Mouse (Mus musculus) G1E (cell line): ENCODE results near the gene Igsf21.

Source experiments
- CTCF ChIP-seq: IDR thresholded peaks from 2 replicates; pipeline ENCODE4 v1.5.1; 2012; ENCODE audit warnings: low read depth, low read length, inconsistent platforms, mixed read lengths
- GATA1 ChIP-seq: IDR thresholded peaks from 2 replicates; pipeline ENCODE4 v1.6.1; 2012; ENCODE audit warnings: borderline replicate concordance, low read length, inconsistent platforms, mixed read lengths
- GATA2 ChIP-seq: IDR thresholded peaks from 2 replicates; pipeline ENCODE4 v1.6.1; 2012; ENCODE audit warnings: low read depth, low read length, inconsistent platforms, borderline replicate concordance
- POLR2AphosphoS5 ChIP-seq: IDR thresholded peaks from 2 replicates; pipeline ENCODE4 v1.6.1; 2012; ENCODE audit warnings: low read depth, low read length, inconsistent platforms; ENCODE audit not compliant: insufficient replicate concordance
- TAL1 ChIP-seq: conservative IDR thresholded peaks from 2 replicates; pipeline ENCODE4 v1.6.1; 2012; ENCODE audit warnings: low read depth, low read length, inconsistent platforms, mixed read lengths

DNA sequence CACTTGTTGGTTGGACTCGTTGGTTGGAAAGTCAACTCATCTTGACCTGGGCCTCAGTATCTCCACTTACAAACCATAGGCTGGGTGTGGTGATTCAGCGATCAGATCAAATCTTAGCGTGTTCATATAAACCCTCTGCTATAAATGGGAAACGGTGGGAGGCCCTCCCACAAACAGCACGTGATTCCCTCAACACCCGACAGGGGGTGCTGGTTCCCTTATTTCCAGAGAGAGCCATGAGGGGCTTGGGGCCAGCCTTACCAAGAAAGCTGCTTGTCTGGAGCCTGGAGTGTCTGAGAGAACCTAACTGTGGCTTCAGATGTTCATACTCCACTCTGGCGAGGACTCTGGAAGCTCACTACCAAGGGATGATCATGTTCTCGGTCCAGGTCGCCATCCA, 106.1 kb downstream of the Igsf21 start:
- no peak for TF ChIP-seq CTCF
- no peak for TF ChIP-seq POLR2AphosphoS5
- TF ChIP-seq TAL1, result no peak
- no peak for TF ChIP-seq GATA1
- no peak for TF ChIP-seq GATA2
